Mouse (Mus musculus): ENCODE data around the gene AU022252.

DNA sequence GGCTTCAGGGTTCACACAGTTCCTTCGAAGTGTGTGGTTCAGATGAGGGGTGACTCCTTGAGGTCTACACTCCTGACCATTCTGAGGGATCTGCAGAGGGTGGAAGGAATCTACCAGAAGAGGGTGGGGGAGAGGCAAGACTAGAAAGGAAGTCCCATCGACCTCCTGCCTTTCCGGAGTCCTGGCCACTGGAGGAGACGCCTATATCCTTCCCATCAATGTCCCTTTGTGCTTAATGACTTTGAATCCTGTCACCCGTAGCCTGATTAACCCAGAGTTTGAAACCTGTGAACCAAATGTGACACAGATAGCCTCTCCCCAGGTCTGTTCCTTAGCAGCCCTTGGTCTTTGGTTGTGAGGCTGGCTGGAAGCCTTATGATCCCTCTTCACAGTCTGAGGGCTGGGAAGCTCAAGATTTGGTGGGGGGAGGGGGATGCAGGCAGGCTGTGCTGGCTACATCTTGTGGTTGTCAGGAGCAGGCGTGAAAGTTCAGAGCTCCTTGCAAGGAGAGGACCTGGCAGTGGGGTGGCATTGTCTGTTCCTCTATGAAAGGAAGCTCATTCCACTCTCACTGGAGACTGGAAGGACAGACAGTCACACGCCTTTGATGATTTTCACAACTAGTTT lies 28.7 kb upstream of the AU022252 start:
- TF ChIP-seq CTCF (IDR thresholded peaks at IDR 0.05; ENCODE audit: control insufficient read depth, insufficient read depth, insufficient read length) (no peak), USF1 (IDR thresholded peaks at IDR 0.05; ENCODE audit: low read depth) (no peak), MYOG (IDR thresholded peaks at IDR 0.05; ENCODE audit: control insufficient read depth, extremely low read depth, insufficient read length) (no peak), FOSL1 (IDR thresholded peaks at IDR 0.05; ENCODE audit: insufficient read depth, low read length, poor library complexity, severe bottlenecking) (no peak), MYOD1 (IDR thresholded peaks at IDR 0.05; ENCODE audit: control insufficient read depth, insufficient read length, low read depth) (no peak), CEBPB (IDR thresholded peaks at IDR 0.05; ENCODE audit: low read depth) (no peak)

Measured in C2C12 (cell line).